12 mouse cellular contexts compared by ENCODE assay signal in the genomic region with DNA sequence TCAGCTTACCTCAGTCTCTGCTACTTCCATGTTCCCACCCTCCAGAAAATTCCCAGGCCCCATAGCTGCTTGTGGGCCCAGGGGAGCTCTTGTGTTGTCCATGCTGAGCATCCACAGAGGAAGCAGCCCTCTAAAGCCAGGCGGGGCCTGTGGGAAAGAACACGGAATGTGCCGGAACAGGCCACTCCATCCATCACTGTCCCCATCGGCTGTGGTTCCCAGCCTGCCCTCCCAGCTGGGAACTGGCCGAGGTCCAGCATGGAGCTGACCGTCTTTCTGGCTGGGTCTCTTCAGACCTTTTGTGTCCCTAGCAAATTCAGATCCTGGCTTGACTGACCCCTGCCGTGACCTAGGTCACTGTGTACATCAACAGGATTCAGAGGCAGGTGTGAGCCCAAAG. TPM values are rescaled to one million over a fixed set of nuclear protein-coding genes. Genes with fewer than 3 reads are reported as not detected.
A peak's percentile ranks its signal among the peaks of the same experiment; 100 is the strongest.
DNase-seq lines count a peak whose midpoint lies in the region; ATAC-seq and TF ChIP-seq lines count a peak whose summit lies in the region.
"Had no signal": no experiment of that assay in that cellular context is flagged by ENCODE, and none has a peak within 500 bp of the region (broad histone marks: within the 10 kb centered on the region; RNA-seq: fewer than 3 reads in every experiment).

No protein-coding gene starts in this region.

- no peak overlapping the region for H3K4me2 ChIP-seq in midbrain, embryonic 16.5 days (ENCODE audit: low read length)
- H3K4me2 ChIP-seq: midbrain, embryonic 13.5 days had no signal

- no peak overlapping the region for H3K9ac ChIP-seq in midbrain, embryonic 16.5 days (ENCODE audit: low read depth, low read length)
- H3K9ac ChIP-seq: midbrain, embryonic 13.5 days had no signal

- no peak overlapping the region for H3K4me3 ChIP-seq in gastrocnemius, adult 2 months
- no peak overlapping the region for H3K4me3 ChIP-seq in midbrain, embryonic 16.5 days (ENCODE audit: low read depth, low read length)
- H3K4me3 ChIP-seq: midbrain, embryonic 13.5 days had no signal

- H3K27ac ChIP-seq in gastrocnemius, adult 2 months, result peak overlapping the region; percentile 77
- H3K27ac ChIP-seq in midbrain, embryonic 16.5 days (ENCODE audit: low read length), result no peak overlapping the region
- H3K27ac ChIP-seq: midbrain, embryonic 13.5 days had no signal

- no peaks in the 10 kb centered on the region for H3K27me3 ChIP-seq in midbrain, embryonic 16.5 days (ENCODE audit: control insufficient read depth, insufficient read depth, low read depth, low read length)
- H3K27me3 ChIP-seq: midbrain, embryonic 13.5 days had no signal

- H3K4me1 ChIP-seq in midbrain, embryonic 16.5 days (ENCODE audit: control insufficient read depth, insufficient read depth, low read length), result 0 out of 2 replicates have a peak, but pooled peaks cover 2% of the 10 kb centered on the region

- intact Hi-C loops in gastrocnemius, adult 2 months (cut with DNase I), result no loop called here
- intact Hi-C loops in gastrocnemius, postnatal 36 days (cut with DNase I), result no loop called here

- WGBS in midbrain, embryonic 16.5 days, result 81% methylated on average over 7 of the region's 7 CpGs

- DNase-seq in gastrocnemius, adult 2 months, result peak; percentile 75
- no peak for DNase-seq in gastrocnemius, postnatal 36 days
- DNase-seq in adrenal gland, postnatal 25 days, result peak; percentile 66
- peak; percentile 72 to 80 for DNase-seq in kidney, adult 8-10 months
- DNase-seq in lung, postnatal 25 days (ENCODE audit: low spot score), result peak; percentile 90
- DNase-seq in retina, postnatal 1 day, result no peak
- no peak for DNase-seq in left cerebral cortex, adult 11 months (ENCODE audit: low spot score)
- DNase-seq: right cerebral cortex, postnatal 25 days had no signal

- H3K36me3 ChIP-seq in midbrain, embryonic 16.5 days (ENCODE audit: control insufficient read depth, insufficient read depth, low read length), result no peaks in the 10 kb centered on the region

- H3K9me3 ChIP-seq in midbrain, embryonic 16.5 days (replicated peaks; ENCODE audit: control insufficient read depth, low read length, poor library complexity, severe bottlenecking), result no peaks in the 10 kb centered on the region
- H3K9me3 ChIP-seq: midbrain, embryonic 13.5 days had no signal

- TF ChIP-seq CTCF in gastrocnemius, adult 2 months (IDR thresholded peaks at IDR 0.05), result no peak

- ATAC-seq in midbrain, embryonic 16.5 days, result no peak
- ATAC-seq: midbrain, embryonic 13.5 days had no signal

RNA-seq across cellular contexts. Expression of gene Pabpn1l, which starts 32.2 kb away (rescaled TPM):
- not detected for total RNA-seq in gastrocnemius, adult 2 months (2021)
- total RNA-seq in gastrocnemius, postnatal 36 days (2021), result not detected
- not detected in 2 replicates for total RNA-seq in adrenal gland, postnatal 25 days (2021)
- not detected in 2 replicates for polyA plus RNA-seq in midbrain, embryonic 16.5 days (2015; fragmentation: Nextera tagmentation; extraction: Ambion mirVana)
- total RNA-seq: hematopoietic stem cell, adult 5-6 weeks; left cerebral cortex, postnatal 36 days had no signal
- polyA plus RNA-seq: midbrain, embryonic 13.5 days had no signal

RNA-seq across cellular contexts. Expression of gene Trappc2l, which starts 43.3 kb away (rescaled TPM):
- total RNA-seq in gastrocnemius, adult 2 months (2021), result 10 to 100 TPM; 39.3 to 45.5 TPM
- total RNA-seq in gastrocnemius, postnatal 36 days (2021), result 10 to 100 TPM; 38.2 to 40.6 TPM
- total RNA-seq in adrenal gland, postnatal 25 days (2021), result 57.9 and 63.3 TPM in 2 replicates
- polyA plus RNA-seq in midbrain, embryonic 16.5 days (2015; fragmentation: Nextera tagmentation; extraction: Ambion mirVana), result 93.8 and 101 TPM in 2 replicates

RNA-seq across cellular contexts. Expression of gene Galns, which starts 43.5 kb away (rescaled TPM):
- total RNA-seq in gastrocnemius, adult 2 months (2021), result 1 to 10 TPM; 1.0 to 1.1 TPM
- total RNA-seq in gastrocnemius, postnatal 36 days (2021), result 1 to 10 TPM; 1.3 to 1.6 TPM
- 6.2 and 7.3 TPM in 2 replicates for total RNA-seq in adrenal gland, postnatal 25 days (2021)
- polyA plus RNA-seq in midbrain, embryonic 16.5 days (2015; fragmentation: Nextera tagmentation; extraction: Ambion mirVana), result 8.4 and 8.9 TPM in 2 replicates

RNA-seq across cellular contexts. Expression of gene Cbfa2t3, which starts 44.1 kb away (rescaled TPM):
- 10 to 100 TPM; 18.8 to 23.4 TPM for total RNA-seq in gastrocnemius, adult 2 months (2021)
- total RNA-seq in gastrocnemius, postnatal 36 days (2021), result 10 to 100 TPM; 17.0 to 18.7 TPM
- total RNA-seq in adrenal gland, postnatal 25 days (2021), result 12.2 and 14.1 TPM in 2 replicates
- polyA plus RNA-seq in midbrain, embryonic 16.5 days (2015; fragmentation: Nextera tagmentation; extraction: Ambion mirVana), result 17.7 and 17.9 TPM in 2 replicates

Comparison
In these comparisons a context has a peak if more than half of its experiments do, and no peak if none do; other contexts are left out.
1. DNase-seq: peak in gastrocnemius, adult 2 months (single experiment), adrenal gland, postnatal 25 days (single experiment), kidney, adult 8-10 months (2 of 2) and lung, postnatal 25 days (single experiment); none in gastrocnemius, postnatal 36 days (0 of 2), retina, postnatal 1 day (single experiment) and left cerebral cortex, adult 11 months (single experiment).